Mouse (Mus musculus) thymus, adult 2 months (tissue): Measurements from ENCODE around the gene Gast. TPM values are rescaled to one million over a fixed set of nuclear protein-coding genes. Genes with fewer than 3 reads are reported as not detected.
"Not testable (repeated sequence)": the region's sequence is repeated elsewhere in the genome, so short reads cannot be mapped to it uniquely, and the experiment has no call there.

Experiments used
- DNase-seq: peaks from one replicate; pipeline ENCODE4 v3.0.0; 2021
- H3K27ac ChIP-seq: fragments of 200-500 bp; 2 replicates; pipeline ENCODE4 v1.5.1; 2012; ENCODE audit warnings: low read length, control low read depth; ENCODE audit not compliant: control insufficient read depth, insufficient read depth
- H3K27me3 ChIP-seq: fragments of 200-500 bp; 2 replicates; pipeline ENCODE4 v1.6.1; 2012; ENCODE audit warnings: mild to moderate bottlenecking, low read length, moderate library complexity, mixed read lengths; ENCODE audit not compliant: control insufficient read depth, insufficient read depth
- H3K36me3 ChIP-seq: fragments of 200-500 bp; 2 replicates; pipeline ENCODE4 v1.6.1; 2012; ENCODE audit warnings: mild to moderate bottlenecking, low read length, moderate library complexity; ENCODE audit not compliant: control insufficient read depth, insufficient read depth
- H3K4me1 ChIP-seq: fragments of 200-500 bp; replicated peaks from 2 replicates; pipeline ENCODE4 v1.6.1; 2012; ENCODE audit warnings: low read length; ENCODE audit not compliant: control insufficient read depth, insufficient read depth
- H3K4me3 ChIP-seq: fragments of 200-500 bp; 2 replicates; pipeline ENCODE4 v1.5.1; 2012; ENCODE audit warnings: mild to moderate bottlenecking, low read length, control low read depth, moderate library complexity; ENCODE audit not compliant: control insufficient read depth, insufficient read depth
- CTCF ChIP-seq: fragments of 200-500 bp; IDR thresholded peaks from 2 replicates; pipeline ENCODE4 v1.5.1; 2012; ENCODE audit warnings: mild to moderate bottlenecking, control low read depth, low read length, moderate library complexity, borderline replicate concordance; ENCODE audit not compliant: control insufficient read depth, poor library complexity, insufficient read depth; ENCODE audit errors: extremely low read depth
- POLR2A ChIP-seq: fragments of 200-500 bp; IDR thresholded peaks from 2 replicates; pipeline ENCODE4 v1.6.1; 2012; ENCODE audit warnings: mild to moderate bottlenecking, low read length, control low read depth, moderate library complexity; ENCODE audit not compliant: control insufficient read depth, poor library complexity, insufficient read depth; ENCODE audit errors: extremely low read depth
- WGBS: fragments of 180-500 bp; shearing (Covaris S2); methylation state at CpG from one replicate; pipeline ENCODE4 v1.1.7; 2018; 5-methylcytosine and 5-hydroxymethylcytosine counted together
- polyA plus RNA-seq: library from polyadenylated mRNA; depleted of rRNA; stranded (reverse); fragments of >200 nt; gene quantifications from 2 replicates; pipeline ENCODE4 v1.2.3, GENCODE M21; 2012

The Gast gene
- polyA plus RNA-seq, 1 experiment = 2.4 TPM

GRCm38 (mm10) chr11:100313424-100313823, 20.8 kb upstream of the Gast start:
- Histone ChIP-seq H3K27me3 (no peaks in the 10 kb centered on the region), H3K4me3 (no peak overlapping the region), H3K27ac (no peak overlapping the region), H3K36me3 (no peaks in the 10 kb centered on the region), H3K4me1 (no peaks in the 10 kb centered on the region)
- no peak for TF ChIP-seq POLR2A
- no peak for TF ChIP-seq CTCF
- DNase-seq = no peak
- 96% methylated on average over 6 of the region's 6 CpGs for WGBS

DNA sequence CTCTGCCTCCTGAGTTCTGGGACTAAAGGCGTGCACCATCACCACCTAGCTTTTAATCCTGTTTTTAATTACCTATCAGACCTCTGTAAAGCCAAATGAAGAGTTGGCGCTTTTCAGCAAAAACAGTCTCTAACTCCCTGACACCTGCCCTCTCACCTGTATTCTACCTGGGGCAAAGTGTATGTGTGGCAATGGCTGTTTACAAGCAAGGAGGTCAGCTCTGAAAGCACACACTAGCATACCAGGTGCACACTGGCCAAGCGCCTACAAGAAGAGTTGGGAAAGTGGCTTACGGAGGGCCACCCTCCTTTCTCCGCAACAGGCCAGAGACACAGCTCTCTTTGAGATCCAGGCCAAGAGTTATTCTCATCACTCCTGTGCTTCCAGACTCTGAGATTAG, 18.8 kb upstream of the Gast start:
- no peak overlapping the region for H3K27ac ChIP-seq
- TF ChIP-seq CTCF (no peak), POLR2A (no peak)
- 96% methylated on average over 5 of the region's 5 CpGs for WGBS

DNA sequence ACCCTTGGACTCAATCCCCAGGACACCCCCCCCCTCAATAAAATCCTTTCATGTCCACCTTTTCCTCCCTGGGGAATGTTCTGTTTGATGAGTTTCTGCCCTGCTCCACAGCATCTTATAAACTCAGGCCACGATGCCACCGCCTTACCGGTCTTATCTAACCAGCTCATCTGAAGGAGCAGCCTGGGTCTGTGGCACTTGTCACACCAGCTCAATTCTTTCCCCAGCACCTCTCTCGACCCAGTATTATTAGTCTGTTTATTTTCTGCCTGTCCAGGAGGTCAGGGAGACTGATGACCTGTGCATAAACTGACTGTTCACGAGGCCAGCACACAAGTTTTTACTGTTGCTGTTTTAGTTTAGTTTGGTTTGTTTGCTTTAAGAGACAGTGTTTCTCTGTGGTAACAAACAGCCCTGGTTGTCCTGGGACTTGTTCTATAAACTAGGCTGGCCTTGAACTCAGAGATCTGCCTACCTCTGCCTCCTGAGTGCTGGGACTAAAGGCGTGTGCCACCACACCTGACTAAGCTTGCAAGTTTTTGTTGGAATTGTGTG, 16.3 kb upstream of the Gast start:
- Histone ChIP-seq H3K36me3 (peaks cover 20% of the 10 kb centered on the region), H3K4me1 (peaks cover 2% of the 10 kb centered on the region), H3K4me3 (no peak overlapping the region), H3K27ac (no peak overlapping the region), H3K27me3 (no peaks in the 10 kb centered on the region)
- no peak for DNase-seq
- 78% methylated on average over 6 of the region's 6 CpGs for WGBS
- TF ChIP-seq POLR2A (no peak), CTCF (no peak)

More for the DNA sequence above, 18.8 kb upstream of the Gast start:
- DNase-seq = no peak
- H3K4me3 ChIP-seq = no peak overlapping the region
- no peaks in the 10 kb centered on the region; the same call in 1 of the 2 replicates for H3K36me3 ChIP-seq
- H3K4me1 ChIP-seq = peaks cover 2% of the 10 kb centered on the region
- H3K27me3 ChIP-seq = no peaks in the 10 kb centered on the region

DNA sequence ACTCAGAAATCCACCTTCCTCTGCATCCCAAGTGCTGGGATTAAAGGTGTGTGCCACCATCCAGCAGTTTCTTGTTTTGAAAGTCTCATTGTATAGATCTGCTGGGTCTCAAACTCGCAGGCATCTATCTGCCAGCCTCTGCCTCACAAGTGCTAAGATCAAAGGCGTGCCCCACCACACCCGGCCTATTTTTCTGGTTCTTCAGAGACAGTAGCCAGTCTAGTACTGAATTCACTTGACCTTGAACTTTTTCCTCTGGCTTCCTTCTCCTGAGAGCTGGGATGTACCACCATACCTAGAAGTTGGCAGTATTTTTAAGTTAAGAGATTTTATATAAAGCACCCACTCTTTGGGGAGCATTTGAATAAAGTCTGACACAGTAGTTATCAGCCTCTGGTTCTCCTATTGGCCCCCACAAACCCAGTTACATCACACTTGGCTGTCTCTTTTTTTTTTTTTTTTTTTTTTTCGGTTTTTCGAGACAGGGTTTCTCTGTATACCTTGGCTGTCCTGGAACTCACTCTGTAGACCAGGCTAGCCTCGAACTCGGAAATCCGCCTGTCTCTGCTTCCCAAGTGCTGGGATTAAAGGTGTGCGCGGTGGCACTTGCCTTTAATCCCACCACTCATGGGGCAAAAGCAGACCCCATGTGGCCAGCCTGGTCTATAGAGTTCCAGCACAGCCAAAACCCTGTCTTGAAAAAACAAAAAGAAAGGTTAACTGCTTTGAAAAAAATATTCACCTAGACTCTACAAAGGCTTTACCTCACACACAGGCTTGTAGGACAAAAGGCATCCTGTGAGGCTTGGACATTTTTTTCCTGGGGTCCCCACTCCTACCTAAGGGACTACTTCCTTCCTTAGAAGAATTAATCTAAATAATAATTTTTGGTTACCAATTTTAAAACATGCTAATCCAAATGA, 15.4 kb upstream of the Gast start:
- no peak overlapping the region for H3K27ac ChIP-seq
- 83% methylated on average over 10 of the region's 10 CpGs for whole genome bisulfite sequencing
- peak; percentile 18 for DNase-seq
- H3K36me3 ChIP-seq = peaks cover 20% of the 10 kb centered on the region
- TF ChIP-seq POLR2A (no peak), CTCF (no peak)
- H3K4me3 ChIP-seq = no peak overlapping the region
- no peaks in the 10 kb centered on the region for H3K27me3 ChIP-seq
- H3K4me1 ChIP-seq = peaks cover 2% of the 10 kb centered on the region

DNA sequence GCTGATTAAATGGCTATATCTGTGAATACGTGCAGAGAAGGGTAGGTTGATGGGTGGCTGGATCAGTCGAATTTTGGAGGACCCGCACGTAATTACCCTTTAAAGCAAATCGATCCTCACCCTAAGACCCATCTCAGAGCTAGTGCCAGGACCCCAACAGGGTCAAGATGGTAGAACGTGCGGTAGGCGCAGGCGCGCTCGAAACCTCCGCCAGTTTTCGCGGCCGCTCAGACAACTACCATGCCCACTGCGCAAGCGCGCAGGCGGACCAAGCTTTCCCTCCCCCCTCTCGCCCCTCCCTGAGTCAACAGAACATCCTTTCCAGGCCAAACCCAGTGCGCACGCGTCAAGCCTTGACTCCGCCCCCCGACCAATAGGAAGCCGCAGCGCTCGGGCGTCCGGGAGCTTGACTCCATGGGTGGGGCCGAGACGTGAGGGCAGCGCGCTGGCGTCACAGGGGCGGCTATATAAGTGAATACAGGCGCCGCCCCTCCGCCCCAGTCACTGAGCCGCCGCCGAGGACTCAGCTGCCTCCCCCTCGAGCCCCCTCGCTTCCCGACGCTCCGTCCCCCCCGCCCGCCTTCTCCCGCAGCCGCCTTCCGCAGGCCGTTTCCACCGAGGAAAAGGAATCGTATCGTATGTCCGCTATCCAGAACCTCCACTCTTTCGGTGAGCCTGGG, 14.6 kb upstream of the Gast start, which contains the start of gene Eif1:
Gene Eif1 (plus strand): TSS at position 394 of the 680 bp plus-strand sequence.
- Histone ChIP-seq H3K27ac (peak within 1 kb of the TSS; percentile 53), H3K27me3 (no peaks in the 10 kb centered on the region), H3K36me3 (peaks cover 20% of the 10 kb centered on the region), H3K4me1 (peaks cover 2% of the 10 kb centered on the region), H3K4me3 (peak within 1 kb of the TSS; percentile 56)
- DNase-seq = peak; percentile 100
- peak; percentile 49; the same call in 1 of the 2 replicates for TF ChIP-seq CTCF
- TF ChIP-seq POLR2A = no peak; the same call in 1 of the 2 replicates
- under 1% methylated on average over 53 of the region's 58 CpGs for WGBS

- TF ChIP-seq POLR2A = peak; percentile 91
- TF ChIP-seq CTCF = no peak
- H3K4me3 ChIP-seq = peak overlapping the region; percentile 56
- H3K27ac ChIP-seq = peak overlapping the region; percentile 53
- H3K4me1 ChIP-seq = peaks cover 2% of the 10 kb centered on the region
- under 1% methylated on average over 40 of the region's 40 CpGs for WGBS
- peaks cover 20% of the 10 kb centered on the region for H3K36me3 ChIP-seq
- peak; percentile 92 for DNase-seq
- no peaks in the 10 kb centered on the region for H3K27me3 ChIP-seq
Measured at GRCm38 (mm10) chr11:100320172-100320630, 14.0 kb upstream of the Gast start.

DNA sequence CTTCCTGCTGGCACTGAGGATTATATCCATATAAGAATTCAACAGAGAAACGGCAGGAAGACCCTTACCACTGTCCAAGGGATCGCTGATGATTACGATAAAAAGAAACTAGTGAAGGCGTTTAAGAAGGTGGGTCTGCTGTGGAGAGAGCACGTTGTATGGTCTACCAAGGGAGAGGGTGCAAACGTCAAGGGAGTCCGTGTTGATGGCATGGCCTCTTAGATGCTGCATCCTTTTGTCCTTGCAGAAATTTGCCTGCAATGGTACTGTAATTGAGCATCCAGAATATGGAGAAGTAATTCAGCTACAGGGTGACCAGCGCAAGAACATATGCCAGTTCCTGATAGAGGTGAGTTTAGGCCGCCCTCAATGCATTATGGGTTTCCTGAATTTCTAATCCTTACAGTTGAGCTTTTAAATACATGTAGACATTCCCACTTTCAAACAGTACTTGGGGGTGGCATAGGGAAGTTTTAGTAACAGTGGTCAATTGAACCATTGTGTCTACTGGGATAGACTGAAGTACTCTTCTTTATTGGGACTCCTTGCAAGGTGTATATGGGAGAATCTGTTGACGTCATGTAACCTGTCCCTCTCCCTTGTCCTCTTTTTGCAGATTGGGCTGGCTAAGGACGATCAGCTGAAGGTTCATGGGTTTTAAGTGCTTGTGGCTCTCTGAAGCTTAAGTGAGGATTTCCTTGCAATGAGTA, 13.4 kb upstream of the Gast start:
- WGBS = 18% methylated on average over 11 of the region's 11 CpGs
- H3K4me1 ChIP-seq, H3K27ac ChIP-seq, DNase-seq, H3K27me3 ChIP-seq: not testable (repeated sequence)
- peak overlapping the region; percentile 56 for H3K4me3 ChIP-seq
- peaks cover 20% of the 10 kb centered on the region for H3K36me3 ChIP-seq

- H3K36me3 ChIP-seq = peaks cover 20% of the 10 kb centered on the region
- 92% methylated on average over 7 of the region's 7 CpGs for WGBS
- H3K4me1 ChIP-seq, H3K27ac ChIP-seq, H3K4me3 ChIP-seq, H3K27me3 ChIP-seq, DNase-seq: not testable (repeated sequence)
Measured at GRCm38 (mm10) chr11:100321479-100322305, 12.5 kb upstream of the Gast start.
